Mouse (Mus musculus): ENCODE data around the gene Samd4.

The Samd4 gene

DNA sequence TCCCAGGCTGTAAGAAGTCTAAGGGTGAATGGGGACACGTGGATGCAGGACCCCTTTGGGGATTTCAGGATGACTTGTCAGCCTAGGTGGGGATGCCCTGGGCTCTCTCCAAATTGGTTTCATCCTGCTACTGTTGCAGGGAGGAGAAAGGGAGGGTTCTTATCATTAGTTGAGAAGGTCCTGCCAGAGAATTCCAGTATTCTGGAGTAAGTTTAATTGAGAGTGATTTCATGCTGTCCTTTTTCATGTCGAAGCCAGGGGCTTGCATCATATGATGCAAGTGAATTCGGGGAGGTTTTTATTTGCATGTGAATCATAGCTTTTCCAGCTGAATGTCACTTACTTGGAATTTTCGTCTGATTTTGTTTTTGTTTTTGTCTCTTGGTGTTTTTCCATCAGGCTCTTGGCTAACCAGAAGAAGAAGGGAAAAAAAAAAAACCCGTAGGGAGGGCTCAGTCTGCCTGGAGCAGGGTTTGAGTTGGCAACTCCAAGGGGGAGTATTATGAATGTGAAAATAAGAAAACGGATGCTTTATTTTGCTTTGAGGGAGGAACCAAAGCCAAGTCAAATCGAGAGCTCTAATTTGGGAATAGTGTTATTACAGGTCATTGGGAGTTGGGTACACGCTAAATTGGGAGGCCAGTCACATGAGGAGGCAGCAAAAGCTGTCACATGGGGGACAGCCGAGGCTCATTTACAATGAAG, 116.8 kb downstream of the Samd4 start:
- DNase-seq (ENCODE audit: low spot score in 2 of 2), result peak; percentile 78 to 81

- peak; percentile 46 for DNase-seq (ENCODE audit: low spot score in 2 of 2)
Observed at GRCm38 (mm10) chr14:47000096-47000736, 117.6 kb downstream of the Samd4 start.

DNA sequence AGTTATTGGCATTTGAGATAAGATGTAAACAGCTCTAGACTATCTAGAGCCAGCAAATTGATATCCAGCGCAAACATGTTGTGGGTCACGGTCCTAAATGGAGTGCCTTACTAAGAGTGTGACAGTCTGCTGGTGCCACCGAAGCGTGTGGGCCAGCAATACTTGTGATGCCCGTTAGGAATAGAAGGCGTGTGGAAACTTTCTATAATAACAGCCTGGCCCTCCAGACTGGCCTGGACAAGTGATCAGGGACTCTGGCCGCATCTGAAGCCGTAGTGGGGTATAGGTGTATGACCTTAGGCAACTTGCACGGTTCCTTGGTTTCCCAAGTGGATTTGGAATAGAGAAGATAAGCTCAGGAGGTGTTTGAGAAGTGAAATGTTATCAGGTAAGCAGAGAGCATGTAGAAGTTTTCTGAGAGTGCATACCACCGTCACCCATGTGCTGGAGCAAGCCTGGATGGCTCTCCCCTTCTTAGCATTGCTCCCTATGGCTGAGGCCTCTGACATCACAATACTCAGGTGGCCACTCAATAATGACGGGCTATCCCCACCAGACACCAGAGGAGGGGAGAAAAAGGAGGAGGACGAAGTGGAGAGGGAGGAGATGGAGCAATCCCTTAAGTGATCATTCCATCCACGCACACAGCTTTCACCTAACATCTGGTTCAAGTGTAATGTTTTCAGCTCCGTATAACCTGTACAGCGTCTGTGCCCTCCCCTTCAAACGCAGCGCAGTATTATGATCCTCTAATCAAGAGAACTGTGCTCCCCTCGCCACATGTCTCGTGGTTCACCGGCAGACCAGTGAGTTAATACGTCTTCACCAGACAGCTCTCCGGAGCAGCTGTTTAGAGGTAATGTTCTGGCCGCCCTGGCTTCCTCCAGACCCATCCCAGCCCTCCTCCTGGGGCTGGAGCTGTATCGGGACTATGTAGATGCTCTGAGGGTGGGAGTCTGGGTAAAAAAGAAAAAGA, 118.4 kb downstream of the Samd4 start:
- DNase-seq (ENCODE audit: low spot score in 2 of 2), result peak in 1 of 2 experiments; percentile 34

GRCm38 (mm10) chr14:47004161-47004560, 121.5 kb downstream of the Samd4 start:
- no peak for DNase-seq (ENCODE audit: low spot score in 2 of 2)

GRCm38 (mm10) chr14:47011171-47012139, 128.8 kb downstream of the Samd4 start:
- DNase-seq (ENCODE audit: low spot score in 2 of 2), result peak; percentile 39 to 61

DNA sequence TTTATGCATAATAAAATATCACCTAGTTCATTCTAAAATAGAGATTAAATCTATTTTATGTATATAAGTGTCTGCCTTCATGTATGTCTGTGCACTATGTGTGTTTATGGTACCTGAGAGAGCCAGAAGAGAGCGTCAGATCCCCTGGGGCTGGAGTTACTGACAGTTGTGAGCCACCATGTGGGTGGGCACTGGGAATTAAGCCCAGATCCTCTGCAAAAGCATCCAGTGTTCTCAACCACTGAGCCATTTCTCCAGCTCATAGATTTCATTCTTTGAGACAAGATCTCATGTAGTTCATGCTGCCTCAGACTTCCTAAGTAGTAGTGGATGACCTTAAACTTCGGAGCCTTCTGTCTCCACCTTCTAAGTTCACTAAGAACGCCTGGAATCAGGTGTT, 133.0 kb downstream of the Samd4 start:
- DNase-seq (ENCODE audit: low spot score in 2 of 2), result no peak

DNA sequence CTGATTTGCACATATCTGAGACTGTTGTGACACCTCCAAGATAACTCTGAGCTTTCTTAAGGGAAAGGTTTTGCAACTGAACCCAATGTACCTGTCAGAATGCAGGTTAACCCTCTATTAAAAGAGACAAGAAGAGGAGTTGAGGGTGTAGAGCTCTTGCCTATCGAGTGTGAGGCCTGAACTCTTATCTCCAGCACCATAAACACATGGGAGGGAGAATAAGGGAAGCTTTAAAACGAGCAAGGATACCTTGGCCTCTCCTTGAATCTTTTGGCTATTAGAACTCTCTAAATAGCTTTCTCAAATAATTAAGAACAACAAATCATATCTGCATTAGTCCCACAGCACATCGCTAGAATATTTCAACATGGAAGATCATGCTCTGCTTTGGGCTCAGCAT, 135.0 kb downstream of the Samd4 start:
- DNase-seq (ENCODE audit: low spot score in 2 of 2), result no peak

- DNase-seq (ENCODE audit: low spot score in 2 of 2), result no peak
Observed at GRCm38 (mm10) chr14:47020886-47021285, 138.2 kb downstream of the Samd4 start.

DNA sequence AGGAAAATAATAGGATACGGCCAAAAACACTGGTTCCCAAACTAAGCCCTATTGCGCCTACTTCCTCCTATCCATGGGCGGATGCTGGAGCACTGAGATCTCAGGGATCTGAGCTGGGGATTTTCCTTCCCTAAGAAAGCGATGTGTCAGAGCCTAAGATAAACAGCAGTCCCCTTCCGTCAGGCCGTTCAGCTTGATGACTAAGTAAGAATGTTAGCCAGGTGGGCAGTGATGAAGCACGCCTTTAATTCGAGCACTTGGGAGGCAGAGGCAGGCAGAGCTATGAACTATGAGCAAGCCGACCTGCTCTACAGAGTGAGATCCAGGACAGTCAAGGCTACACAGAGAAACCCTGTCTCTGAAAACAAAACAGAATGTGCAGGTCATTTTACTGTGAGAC, 140.9 kb downstream of the Samd4 start:
- no peak for DNase-seq (ENCODE audit: low spot score in 2 of 2)

GRCm38 (mm10) chr14:47027431-47028118, 144.9 kb downstream of the Samd4 start:
- no peak for DNase-seq (ENCODE audit: low spot score in 2 of 2)

DNA sequence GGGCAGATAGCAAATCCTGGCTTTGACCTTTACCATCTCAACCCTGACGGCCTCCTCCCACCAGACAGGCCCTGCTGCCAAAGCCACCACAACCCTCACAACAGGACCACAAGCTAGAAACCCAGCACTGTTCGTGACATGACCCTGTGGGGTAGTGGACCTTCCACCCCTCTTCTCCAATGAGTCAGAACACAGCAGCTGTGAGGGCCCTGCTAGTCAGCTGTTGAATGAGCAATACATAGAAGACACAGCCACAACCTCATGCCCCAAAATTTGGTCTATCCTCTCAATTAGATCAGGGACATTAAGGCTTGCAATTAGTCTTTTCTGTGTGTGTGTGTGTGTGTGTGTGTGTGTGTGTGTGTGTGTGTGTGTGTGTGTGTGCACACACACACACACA, 148.9 kb downstream of the Samd4 start:
- no peak for DNase-seq (ENCODE audit: low spot score in 2 of 2)

- DNase-seq (ENCODE audit: low spot score in 2 of 2), result no peak
Observed at GRCm38 (mm10) chr14:47032140-47032539, 149.5 kb downstream of the Samd4 start.

DNA sequence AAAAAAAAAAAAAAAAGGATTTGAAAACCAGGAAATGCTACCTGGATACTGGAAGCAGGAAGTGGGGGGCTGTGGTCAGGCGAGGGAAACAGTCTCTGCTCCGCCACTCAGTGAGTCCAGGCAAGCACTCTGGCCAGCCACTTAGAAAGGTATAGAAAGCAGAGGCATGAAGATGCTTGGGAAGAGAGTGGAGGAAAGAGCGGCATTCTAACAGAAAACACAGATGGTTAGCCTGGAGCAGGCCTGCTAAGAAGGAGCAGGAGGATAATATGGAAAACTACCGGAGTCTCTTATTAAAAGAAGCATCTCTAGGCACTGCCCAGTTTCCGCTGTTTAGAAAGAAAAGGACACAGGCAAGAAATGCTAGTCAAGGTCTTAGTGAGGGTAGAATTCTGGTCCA, 150.8 kb downstream of the Samd4 start:
- no peak for DNase-seq (ENCODE audit: low spot score in 2 of 2)

DNA sequence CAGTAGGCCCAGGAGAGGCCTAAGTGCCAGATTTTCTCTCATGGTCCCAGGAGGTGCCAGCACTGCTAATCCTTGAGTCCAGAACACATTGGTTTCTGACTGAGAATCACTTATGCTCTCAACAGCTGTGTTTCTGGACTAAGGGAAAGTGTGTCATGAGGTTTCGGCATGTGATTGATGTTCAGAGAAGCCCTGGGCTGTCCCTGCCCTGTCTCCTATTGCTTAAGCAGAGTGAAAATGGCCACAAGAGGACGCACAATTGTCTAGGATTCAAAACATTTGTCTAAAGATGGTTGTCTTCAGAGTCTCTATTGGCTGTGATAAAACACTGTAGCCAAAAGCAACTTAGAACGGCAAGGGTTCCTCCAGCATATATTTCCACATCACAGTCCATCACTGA, 159.0 kb downstream of the Samd4 start:
- no peak for DNase-seq (ENCODE audit: low spot score in 2 of 2)

GRCm38 (mm10) chr14:47049051-47049450, 166.4 kb downstream of the Samd4 start:
- no peak for DNase-seq (ENCODE audit: low spot score in 2 of 2)

- no peak for DNase-seq (ENCODE audit: low spot score in 2 of 2)
Observed at GRCm38 (mm10) chr14:47051743-47052610, 169.3 kb downstream of the Samd4 start.

DNA sequence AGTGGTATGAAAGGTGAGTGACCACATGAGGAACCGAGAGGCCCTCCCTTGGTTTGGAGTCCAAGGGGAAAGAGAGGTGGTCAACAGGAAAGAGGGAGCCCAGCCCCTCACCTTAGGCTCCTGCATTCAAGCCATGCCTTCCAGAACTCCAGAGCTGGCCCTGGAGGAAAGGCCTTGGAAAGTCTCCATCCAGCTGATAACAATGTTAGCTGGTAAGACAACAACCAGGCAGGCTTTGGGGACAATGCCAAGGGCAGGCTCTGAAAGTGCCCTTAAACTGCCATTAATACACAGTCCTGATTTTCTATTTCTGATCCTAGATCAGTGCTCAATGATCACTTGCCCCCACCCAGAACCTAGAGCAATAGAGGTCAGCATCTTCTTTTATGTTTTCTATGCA, 170.4 kb downstream of the Samd4 start:
- peak; percentile 24 to 56 for DNase-seq (ENCODE audit: low spot score in 2 of 2)

- DNase-seq (ENCODE audit: low spot score in 2 of 2), result no peak
Observed at GRCm38 (mm10) chr14:47053824-47054223, 171.2 kb downstream of the Samd4 start.

GRCm38 (mm10) chr14:47058969-47059368, 176.3 kb downstream of the Samd4 start:
- no peak for DNase-seq (ENCODE audit: low spot score in 2 of 2)

- DNase-seq (ENCODE audit: low spot score in 2 of 2), result peak in 1 of 2 experiments; percentile 24
Observed at GRCm38 (mm10) chr14:47065067-47065466, 182.4 kb downstream of the Samd4 start.

All from heart, adult 9 months (tissue).